Mouse (Mus musculus) midbrain, embryonic 11.5 days (tissue): Measurements from ENCODE around the gene Col25a1. TPM values are rescaled to one million over a fixed set of nuclear protein-coding genes. Genes with fewer than 3 reads are reported as not detected.
A peak's percentile ranks its signal among the peaks of the same experiment; 100 is the strongest.

ENCODE experiments used
- ATAC-seq: fragments of 200-750 bp; cut with Nextera tagmentation; 2 replicates; pipeline ENCODE4 v1.8.0; 2017; ENCODE audit warnings: moderate TSS enrichment, moderate library complexity; ENCODE audit not compliant: low FRiP score
- DNase-seq: peaks from one replicate; pipeline ENCODE4 v3.0.0; 2015; ENCODE audit warnings: low spot score; ENCODE audit errors: missing footprints
- H3K27ac ChIP-seq: fragments of 300-500 bp; sonication (generic); 2 replicates; pipeline ENCODE4 v1.5.1; 2014; ENCODE audit warnings: low read depth, low read length
- H3K27me3 ChIP-seq: fragments of 300-500 bp; sonication (generic); 2 replicates; pipeline ENCODE4 v1.6.1; 2014; ENCODE audit warnings: mild to moderate bottlenecking, low read length, moderate library complexity, mixed read lengths; ENCODE audit not compliant: control insufficient read depth, insufficient read depth
- H3K36me3 ChIP-seq: fragments of 300-500 bp; sonication (generic); 2 replicates; pipeline ENCODE4 v1.6.1; 2014; ENCODE audit warnings: mild to moderate bottlenecking, low read length, moderate library complexity, mixed read lengths; ENCODE audit not compliant: control insufficient read depth, insufficient read depth
- H3K4me1 ChIP-seq: fragments of 300-500 bp; sonication (generic); 2 replicates; pipeline ENCODE4 v1.6.1; 2014; ENCODE audit warnings: low read length; ENCODE audit not compliant: control insufficient read depth, insufficient read depth
- H3K4me2 ChIP-seq: fragments of 300-500 bp; sonication (generic); 2 replicates; pipeline ENCODE4 v1.6.1; 2014; ENCODE audit warnings: mild to moderate bottlenecking, moderate library complexity
- H3K4me3 ChIP-seq: fragments of 300-500 bp; sonication (generic); 2 replicates; pipeline ENCODE4 v1.5.1; 2014; ENCODE audit warnings: low read depth, low read length
- H3K9ac ChIP-seq: fragments of 300-500 bp; sonication (generic); 2 replicates; pipeline ENCODE4 v1.6.1; 2014; ENCODE audit warnings: low read length
- H3K9me3 ChIP-seq: fragments of 300-500 bp; sonication (generic); 2 replicates; pipeline ENCODE4 v1.6.1; 2016; ENCODE audit warnings: low read length; ENCODE audit not compliant: control insufficient read depth
- WGBS: fragments of 180-500 bp; shearing (Covaris S2); extraction: QIAGEN DNeasy Blood & Tissue Kit; methylation state at CpG from one replicate; pipeline ENCODE4 v1.1.7; 2014; 5-methylcytosine and 5-hydroxymethylcytosine counted together
- polyA plus RNA-seq: library from polyadenylated mRNA; unstranded; fragments of >200 nt; fragmentation: Nextera tagmentation; extraction: Ambion mirVana; gene quantifications from 2 replicates; pipeline ENCODE4 v1.2.1, GENCODE M21; 2014

Col25a1 gene
- polyA plus RNA-seq, 1 experiment from 2014 or later, result 3.0 TPM

DNA sequence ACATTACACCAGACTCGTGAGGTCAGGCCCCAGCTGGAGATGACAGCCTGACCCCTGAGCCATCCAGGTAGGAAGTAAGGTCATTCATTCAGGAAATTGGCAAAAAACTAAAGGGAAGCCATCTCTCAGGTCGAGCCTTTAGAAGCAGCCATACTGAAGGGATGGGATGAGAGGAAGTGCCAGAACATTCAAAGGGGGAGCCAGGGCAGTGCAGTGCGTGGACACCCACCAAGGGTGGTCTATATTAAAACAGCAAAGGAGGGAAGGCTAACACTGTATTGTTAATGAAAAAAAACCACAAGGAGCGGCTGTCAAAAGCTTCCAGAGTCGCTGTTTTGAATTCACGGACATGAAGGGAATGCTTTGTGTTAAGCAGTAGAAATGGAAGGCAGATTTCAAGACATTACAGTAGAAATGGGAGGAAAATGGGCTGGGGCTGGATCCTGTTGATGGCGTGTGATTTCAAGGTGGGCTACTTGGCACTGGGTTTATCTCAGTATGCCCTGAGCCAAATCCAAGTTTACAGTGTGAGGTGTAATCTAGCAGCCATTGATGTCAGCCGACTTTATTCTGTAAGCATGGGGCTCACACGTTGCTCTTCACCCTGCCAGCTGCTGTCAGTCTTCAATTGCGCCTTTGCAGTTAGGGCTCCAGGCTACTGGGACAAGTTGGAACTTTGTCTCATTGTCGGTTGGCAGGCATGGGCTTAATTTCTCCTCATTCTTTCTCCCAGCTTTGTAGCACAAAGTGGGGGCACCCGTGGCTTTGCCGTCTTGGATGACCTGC lies 312.7 kb downstream of the Col25a1 start:
- Histone ChIP-seq H3K4me2 (no peak overlapping the region), H3K4me1 (no peaks in the 10 kb centered on the region), H3K9ac (no peak overlapping the region), H3K9me3 (no peaks in the 10 kb centered on the region), H3K36me3 (no peaks in the 10 kb centered on the region), H3K27ac (no peak overlapping the region), H3K27me3 (no peaks in the 10 kb centered on the region), H3K4me3 (no peak overlapping the region)
- ATAC-seq (no peak), DNase-seq (no peak)
- 70% methylated on average over 13 of the region's 13 CpGs for WGBS

DNA sequence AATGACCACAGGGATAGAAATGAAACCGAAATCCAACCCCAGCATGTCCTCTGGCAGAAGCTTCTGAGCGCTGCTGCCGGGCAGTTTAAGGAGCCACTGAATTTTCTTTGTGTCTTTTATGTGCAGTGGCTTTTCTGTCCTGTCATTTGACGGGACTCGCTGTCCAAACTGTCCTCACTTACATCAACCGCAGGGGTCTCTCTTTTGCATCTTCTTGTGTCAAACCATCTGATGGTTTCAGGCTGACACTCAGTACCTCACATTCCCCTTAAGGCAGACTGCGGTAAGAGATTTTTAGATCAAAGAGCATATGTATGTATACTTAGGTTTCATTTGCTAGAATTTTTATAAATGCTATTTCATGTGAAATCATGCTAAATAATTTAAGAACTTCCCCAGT lies 318.6 kb downstream of the Col25a1 start:
- H3K27ac ChIP-seq, result no peak overlapping the region
- DNase-seq, result no peak
- WGBS, result 73% methylated on average over 7 of the region's 7 CpGs

DNA sequence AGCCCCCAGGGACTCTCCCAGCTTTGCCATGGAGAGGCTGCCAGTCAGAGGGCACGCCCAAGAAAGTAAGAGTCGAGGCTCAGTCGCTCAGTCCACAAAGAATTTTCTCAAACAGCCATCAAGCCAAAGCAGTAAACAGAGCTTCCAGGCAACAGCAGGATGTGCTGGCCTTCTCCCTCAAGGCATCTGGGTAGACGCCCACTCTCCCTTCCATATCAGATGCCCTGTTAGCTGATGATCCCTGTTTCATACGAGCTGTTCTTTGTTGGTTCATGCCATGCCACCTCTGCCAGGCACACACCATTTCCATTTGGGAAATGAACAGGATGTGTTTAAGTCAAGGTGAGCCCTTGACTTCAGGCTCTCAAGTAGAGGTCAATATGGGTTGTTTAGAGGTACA lies 334.1 kb downstream of the Col25a1 start:
- no peak overlapping the region for H3K9ac ChIP-seq
- H3K27ac ChIP-seq, result no peak overlapping the region
- ATAC-seq (no peak), DNase-seq (no peak)
- H3K4me3 ChIP-seq, result no peak overlapping the region
- no peaks in the 10 kb centered on the region for H3K27me3 ChIP-seq
- H3K4me1 ChIP-seq, result no peaks in the 10 kb centered on the region
- no peak overlapping the region for H3K4me2 ChIP-seq
- no peaks in the 10 kb centered on the region for H3K36me3 ChIP-seq
- peaks cover 2% of the 10 kb centered on the region; the same call in 1 of the 2 replicates for H3K9me3 ChIP-seq
- whole genome bisulfite sequencing, result 88% methylated on average over 5 of the region's 5 CpGs

More for the DNA sequence above, 318.6 kb downstream of the Col25a1 start:
- no peak overlapping the region for H3K4me3 ChIP-seq
- no peak for ATAC-seq
- no peaks in the 10 kb centered on the region for H3K36me3 ChIP-seq
- no peak overlapping the region for H3K4me2 ChIP-seq
- no peaks in the 10 kb centered on the region for H3K4me1 ChIP-seq
- no peaks in the 10 kb centered on the region for H3K9me3 ChIP-seq
- no peak overlapping the region for H3K9ac ChIP-seq
- H3K27me3 ChIP-seq, result no peaks in the 10 kb centered on the region

DNA sequence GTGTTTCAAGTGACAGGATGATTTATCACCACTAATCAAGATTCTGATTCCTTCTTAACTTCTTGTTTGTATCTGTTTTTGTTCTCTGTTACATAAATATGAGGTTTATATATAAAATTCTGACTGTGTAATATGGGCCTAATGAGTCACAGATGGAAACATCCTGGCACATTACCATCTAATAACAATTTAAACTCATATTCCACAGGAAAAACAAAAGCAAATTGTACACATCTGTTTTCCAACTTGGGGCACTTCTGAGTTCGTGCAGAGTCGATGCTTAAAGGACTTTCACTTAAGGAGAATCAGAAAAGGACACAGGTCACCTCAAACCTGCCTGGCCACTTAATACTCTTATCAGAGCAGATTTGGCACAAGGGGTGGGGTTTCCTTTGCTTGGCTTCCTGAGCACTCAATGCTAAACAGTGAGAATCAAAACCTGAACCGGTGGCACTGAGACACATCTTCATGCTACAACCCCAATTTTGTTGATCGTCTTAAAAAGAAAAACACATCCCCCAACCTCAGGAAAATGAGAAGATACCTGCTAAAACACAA lies 342.0 kb downstream of the Col25a1 start:
- Histone ChIP-seq H3K4me2 (no peak overlapping the region), H3K9me3 (no peaks in the 10 kb centered on the region), H3K27ac (no peak overlapping the region), H3K36me3 (no peaks in the 10 kb centered on the region), H3K4me1 (no peaks in the 10 kb centered on the region), H3K9ac (no peak overlapping the region), H3K27me3 (no peaks in the 10 kb centered on the region), H3K4me3 (no peak overlapping the region)
- no peak for DNase-seq
- ATAC-seq, result no peak
- WGBS, result 82% methylated on average over 4 of the region's 4 CpGs

DNA sequence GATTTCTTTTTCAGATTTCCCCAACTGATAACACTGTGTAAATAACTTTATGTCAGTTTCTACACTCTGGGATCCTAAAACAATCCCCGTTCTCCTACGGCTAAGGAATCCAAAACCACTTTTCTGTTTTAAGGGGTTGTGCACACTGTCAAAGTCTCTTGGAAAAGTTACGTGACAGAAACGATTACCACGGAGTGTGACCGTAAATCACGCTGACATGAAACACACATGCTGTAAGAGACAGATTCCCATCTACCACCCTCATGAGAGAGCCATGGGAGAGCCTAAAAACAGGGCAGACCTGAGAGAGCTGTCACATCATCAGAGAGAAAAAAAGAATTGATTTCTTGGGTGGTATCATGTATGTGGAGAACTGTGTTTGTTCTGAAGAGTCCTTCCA lies 342.7 kb downstream of the Col25a1 start:
- H3K36me3 ChIP-seq, result no peaks in the 10 kb centered on the region
- H3K9ac ChIP-seq, result no peak overlapping the region
- ATAC-seq (no peak), DNase-seq (no peak)
- no peaks in the 10 kb centered on the region for H3K9me3 ChIP-seq
- no peak overlapping the region for H3K27ac ChIP-seq
- no peaks in the 10 kb centered on the region for H3K27me3 ChIP-seq
- no peak overlapping the region for H3K4me3 ChIP-seq
- no peak overlapping the region for H3K4me2 ChIP-seq
- 94% methylated on average over 7 of the region's 7 CpGs for WGBS
- no peaks in the 10 kb centered on the region for H3K4me1 ChIP-seq

DNA sequence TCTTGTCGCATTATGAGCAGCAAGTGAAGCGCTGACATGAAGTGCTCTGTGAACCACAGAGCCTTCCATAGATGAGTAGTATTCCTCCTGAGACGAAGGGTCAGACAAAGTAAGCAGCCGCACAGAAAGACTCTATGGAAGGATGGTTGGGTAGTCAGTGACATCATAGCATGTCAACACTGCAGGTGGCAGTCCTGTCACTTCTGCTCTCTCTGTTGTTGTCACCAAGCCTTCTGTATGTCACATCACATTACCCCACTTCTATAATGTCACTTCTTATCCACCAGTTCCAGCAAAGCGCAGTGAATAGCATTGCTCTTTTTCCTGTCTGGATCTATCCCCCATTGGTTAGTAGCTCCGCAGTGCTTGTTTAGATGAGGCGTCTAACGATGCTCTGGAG lies 351.2 kb downstream of the Col25a1 start:
- ATAC-seq (no peak), DNase-seq (no peak)
- Histone ChIP-seq H3K9ac (no peak overlapping the region), H3K4me3 (no peak overlapping the region), H3K4me2 (no peak overlapping the region), H3K27me3 (no peaks in the 10 kb centered on the region), H3K27ac (no peak overlapping the region), H3K9me3 (no peaks in the 10 kb centered on the region), H3K4me1 (no peaks in the 10 kb centered on the region), H3K36me3 (no peaks in the 10 kb centered on the region)
- 87% methylated on average over 8 of the region's 8 CpGs for WGBS

DNA sequence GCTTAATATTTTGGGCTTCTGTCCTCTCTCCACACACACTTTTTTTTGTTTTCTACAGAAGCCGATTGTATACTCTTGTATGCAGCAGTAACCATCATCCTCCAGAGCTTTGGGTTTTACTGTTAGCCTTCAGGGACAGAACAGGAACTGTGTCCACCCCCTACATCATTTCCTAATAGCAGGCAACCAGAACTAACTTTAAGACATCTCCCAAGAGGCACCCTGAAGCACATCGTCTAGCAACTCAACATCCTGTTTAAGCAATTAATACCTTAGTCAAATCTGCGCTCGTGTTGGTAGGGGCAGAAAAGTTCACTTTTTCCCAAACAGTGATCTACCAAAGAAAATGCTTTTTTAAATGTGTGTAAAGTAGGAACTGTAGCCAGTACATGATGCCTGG lies 357.5 kb downstream of the Col25a1 start:
- WGBS, result 87% methylated on average over 4 of the region's 4 CpGs
- DNase-seq (no peak), ATAC-seq (no peak)
- Histone ChIP-seq H3K9me3 (no peaks in the 10 kb centered on the region), H3K36me3 (no peaks in the 10 kb centered on the region), H3K4me2 (no peak overlapping the region), H3K4me1 (no peaks in the 10 kb centered on the region), H3K27ac (no peak overlapping the region), H3K9ac (no peak overlapping the region), H3K27me3 (no peaks in the 10 kb centered on the region), H3K4me3 (no peak overlapping the region)

DNA sequence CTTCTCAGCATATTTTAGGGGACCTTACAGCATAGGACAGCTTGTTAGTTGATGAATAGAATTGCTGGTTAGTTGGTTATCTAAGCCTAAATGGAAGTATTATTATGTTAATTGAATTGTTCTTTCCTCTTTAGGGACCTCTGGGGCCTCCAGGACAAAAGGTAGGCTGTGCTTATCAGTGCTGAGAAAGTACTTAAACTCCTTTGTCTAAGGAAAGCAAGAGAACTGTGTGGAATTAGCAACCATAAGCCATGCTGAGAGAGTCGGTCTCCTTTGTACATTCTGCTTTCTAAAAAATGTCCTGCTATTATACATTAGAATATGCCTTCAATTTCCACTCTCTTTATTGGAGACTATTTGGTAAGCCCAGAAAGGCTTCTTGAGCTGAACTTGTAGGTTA lies 362.9 kb downstream of the Col25a1 start:
- 16% methylated on average over 1 of the region's 1 CpGs for WGBS
- no peak overlapping the region for H3K4me3 ChIP-seq
- H3K27me3 ChIP-seq, result no peaks in the 10 kb centered on the region
- no peak overlapping the region for H3K27ac ChIP-seq
- no peaks in the 10 kb centered on the region for H3K36me3 ChIP-seq
- H3K9me3 ChIP-seq, result no peaks in the 10 kb centered on the region
- DNase-seq (no peak), ATAC-seq (no peak)
- H3K9ac ChIP-seq, result no peak overlapping the region
- H3K4me2 ChIP-seq, result no peak overlapping the region
- H3K4me1 ChIP-seq, result peaks cover 10% of the 10 kb centered on the region

DNA sequence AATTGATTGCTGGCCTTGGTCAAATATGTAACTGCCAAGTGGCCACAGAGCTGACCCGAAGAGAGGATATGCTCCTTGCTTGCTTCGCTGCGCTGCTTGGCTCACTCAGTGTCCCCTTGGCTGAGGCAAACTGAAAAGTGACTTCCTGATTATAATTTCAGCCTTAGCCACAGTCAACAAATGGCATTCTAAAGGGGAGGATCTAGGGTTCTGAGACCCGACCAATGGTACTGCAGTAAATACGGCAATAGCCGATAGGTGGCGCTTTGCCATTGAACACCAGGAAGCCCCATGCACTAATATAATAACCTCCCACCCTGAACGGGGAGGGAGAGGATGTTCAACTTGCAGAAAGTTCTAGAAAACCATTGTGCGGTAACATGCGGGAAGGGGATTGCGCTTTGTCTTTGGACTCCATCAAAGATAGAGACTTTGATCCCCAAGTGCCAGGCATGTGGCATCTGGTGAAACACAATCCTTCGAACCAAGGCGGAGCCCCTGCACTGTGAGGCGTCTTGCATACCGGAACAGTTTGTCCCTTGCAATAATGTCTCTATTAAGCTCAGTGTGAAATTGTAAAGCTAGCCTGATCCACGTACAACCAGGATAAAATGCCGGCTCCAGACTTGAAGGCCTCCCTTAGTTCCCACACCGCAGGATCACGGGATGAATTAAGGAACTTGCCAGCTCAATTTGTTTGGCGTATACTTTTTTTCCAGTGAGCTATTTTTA lies 363.5 kb downstream of the Col25a1 start:
- Histone ChIP-seq H3K36me3 (no peaks in the 10 kb centered on the region), H3K9ac (no peak overlapping the region), H3K9me3 (no peaks in the 10 kb centered on the region), H3K4me3 (no peak overlapping the region), H3K4me1 (peaks cover 10% of the 10 kb centered on the region), H3K27me3 (no peaks in the 10 kb centered on the region), H3K27ac (no peak overlapping the region), H3K4me2 (no peak overlapping the region)
- whole genome bisulfite sequencing, result 66% methylated on average over 20 of the region's 20 CpGs
- DNase-seq (peak; percentile 91), ATAC-seq (peak; percentile 65; the same call in 1 of the 2 replicates)
